Mouse (Mus musculus): ENCODE data around the gene Zfp786. TPM values are rescaled to one million over a fixed set of nuclear protein-coding genes. Genes with fewer than 3 reads are reported as not detected.

The Zfp786 gene
- polyA plus RNA-seq, 1 experiment from 2014 or later: 0.70 TPM

- Histone ChIP-seq H3K4me2 (no peak overlapping the region), H3K9ac (0 out of 2 replicates have a peak overlapping the region, but pooled peaks have one; percentile 17), H3K4me1 (replicated peaks) (peaks cover 40% of the 10 kb centered on the region), H3K4me3 (replicated peaks) (no peak overlapping the region), H3K9me3 (replicated peaks) (no peaks in the 10 kb centered on the region), H3K27me3 (no peaks in the 10 kb centered on the region), H3K36me3 (peaks cover 18% of the 10 kb centered on the region), H3K27ac (peak overlapping the region; percentile 45; the same call in 1 of the 2 replicates)
- peak; percentile 17 for DNase-seq
- 76% methylated on average over 1 of the region's 1 CpGs for WGBS (ENCODE audit: insufficient replicate concordance)
- peak; percentile 80 for ATAC-seq (ENCODE audit: low read depth)
Observed at GRCm38 (mm10) chr6:47842337-47842736, 11.7 kb upstream of the Zfp786 start.

- Histone ChIP-seq H3K36me3 (peaks cover 18% of the 10 kb centered on the region), H3K9ac (0 out of 2 replicates have a peak overlapping the region, but pooled peaks have one; percentile 17), H3K9me3 (replicated peaks) (no peaks in the 10 kb centered on the region), H3K27me3 (no peaks in the 10 kb centered on the region), H3K4me3 (replicated peaks) (no peak overlapping the region), H3K4me2 (no peak overlapping the region), H3K4me1 (replicated peaks) (peaks cover 44% of the 10 kb centered on the region), H3K27ac (peak overlapping the region; percentile 45; the same call in 1 of the 2 replicates)
- WGBS (ENCODE audit: insufficient replicate concordance): 64% methylated on average over 2 of the region's 2 CpGs
- DNase-seq (no peak), ATAC-seq (ENCODE audit: low read depth) (no peak)
Observed at GRCm38 (mm10) chr6:47841831-47842230, 11.2 kb upstream of the Zfp786 start.

- 92% methylated on average over 1 of the region's 1 CpGs for WGBS (ENCODE audit: insufficient replicate concordance)
- Histone ChIP-seq H3K4me2 (no peak overlapping the region), H3K4me1 (replicated peaks) (peaks cover 50% of the 10 kb centered on the region), H3K9me3 (replicated peaks) (no peaks in the 10 kb centered on the region), H3K27ac (no peak overlapping the region), H3K4me3 (replicated peaks) (no peak overlapping the region), H3K27me3 (no peaks in the 10 kb centered on the region), H3K9ac (no peak overlapping the region), H3K36me3 (peaks cover 18% of the 10 kb centered on the region)
- ATAC-seq (ENCODE audit: low read depth) (no peak), DNase-seq (no peak)
Observed at GRCm38 (mm10) chr6:47841077-47841476, 10.4 kb upstream of the Zfp786 start.

GRCm38 (mm10) chr6:47837630-47838029 is 7.0 kb upstream of the Zfp786 start:
- no peaks in the 10 kb centered on the region for H3K27me3 ChIP-seq
- peak overlapping the region; percentile 26; the same call in 1 of the 2 replicates for H3K4me2 ChIP-seq
- 20% methylated on average over 2 of the region's 2 CpGs for WGBS (ENCODE audit: insufficient replicate concordance)
- H3K4me3 ChIP-seq (replicated peaks): no peak overlapping the region
- ATAC-seq (ENCODE audit: low read depth) (no peak), DNase-seq (no peak)
- peak overlapping the region; percentile 10; the same call in 1 of the 2 replicates for H3K27ac ChIP-seq
- peaks cover 48% of the 10 kb centered on the region for H3K4me1 ChIP-seq (replicated peaks)
- peaks cover 7% of the 10 kb centered on the region for H3K36me3 ChIP-seq
- H3K9me3 ChIP-seq (replicated peaks): no peaks in the 10 kb centered on the region
- H3K9ac ChIP-seq: peak overlapping the region; percentile 9; the same call in 1 of the 2 replicates

GRCm38 (mm10) chr6:47835984-47836521 is 5.4 kb upstream of the Zfp786 start:
- no peaks in the 10 kb centered on the region for H3K9me3 ChIP-seq (replicated peaks)
- ATAC-seq (ENCODE audit: low read depth) (peak; percentile 71), DNase-seq (peak; percentile 53)
- H3K9ac ChIP-seq: peak overlapping the region; percentile 94
- H3K27me3 ChIP-seq: no peaks in the 10 kb centered on the region
- H3K4me2 ChIP-seq: peak overlapping the region; percentile 94
- peaks cover 38% of the 10 kb centered on the region for H3K4me1 ChIP-seq (replicated peaks)
- WGBS (ENCODE audit: insufficient replicate concordance): under 1% methylated on average over 49 of the region's 49 CpGs
- H3K27ac ChIP-seq: peak overlapping the region; percentile 88
- H3K36me3 ChIP-seq: peaks cover 4% of the 10 kb centered on the region
- H3K4me3 ChIP-seq (replicated peaks): peak overlapping the region; percentile 94

- Histone ChIP-seq H3K9me3 (replicated peaks) (no peaks in the 10 kb centered on the region), H3K4me3 (replicated peaks) (peak within 1 kb of the TSS; percentile 94), H3K27ac (peak within 1 kb of the TSS; percentile 88), H3K36me3 (peaks cover 4% of the 10 kb centered on the region), H3K4me2 (peak within 1 kb of the TSS; percentile 94), H3K9ac (peak within 1 kb of the TSS; percentile 94), H3K4me1 (replicated peaks) (peaks cover 41% of the 10 kb centered on the region), H3K27me3 (no peaks in the 10 kb centered on the region)
- DNase-seq: peak; percentile 92
- under 1% methylated on average over 52 of the region's 52 CpGs for WGBS (ENCODE audit: insufficient replicate concordance)
- peak; percentile 90 for ATAC-seq (ENCODE audit: low read depth)
Observed at GRCm38 (mm10) chr6:47835482-47835983, 4.9 kb upstream of the Zfp786 start, which contains the start of gene Zfp398. Zfp398 (plus strand) TSS chr6:47835661.

- H3K4me3 ChIP-seq (replicated peaks): no peak overlapping the region
- H3K27me3 ChIP-seq: no peaks in the 10 kb centered on the region
- H3K9ac ChIP-seq: no peak overlapping the region
- WGBS (ENCODE audit: insufficient replicate concordance): 66% methylated on average over 1 of the region's 1 CpGs
- H3K4me2 ChIP-seq: no peak overlapping the region
- peaks cover 33% of the 10 kb centered on the region for H3K4me1 ChIP-seq (replicated peaks)
- DNase-seq (no peak), ATAC-seq (ENCODE audit: low read depth) (no peak)
- H3K36me3 ChIP-seq: no peaks in the 10 kb centered on the region
- H3K9me3 ChIP-seq (replicated peaks): no peaks in the 10 kb centered on the region
- H3K27ac ChIP-seq: no peak overlapping the region
Observed at GRCm38 (mm10) chr6:47832220-47832619, 1.6 kb upstream of the Zfp786 start.

- no peak for DNase-seq
- Histone ChIP-seq H3K4me2 (no peak overlapping the region), H3K27me3 (no peaks in the 10 kb centered on the region), H3K36me3 (0 out of 2 replicates have a peak, but pooled peaks cover 4% of the 10 kb centered on the region), H3K9me3 (replicated peaks) (no peaks in the 10 kb centered on the region), H3K4me3 (replicated peaks) (no peak overlapping the region), H3K27ac (no peak overlapping the region), H3K9ac (no peak overlapping the region), H3K4me1 (replicated peaks) (peaks cover 21% of the 10 kb centered on the region)
- no peak for ATAC-seq (ENCODE audit: low read depth)
- WGBS (ENCODE audit: insufficient replicate concordance): 50% methylated on average over 1 of the region's 1 CpGs
Observed at GRCm38 (mm10) chr6:47828950-47829349, 1.7 kb downstream of the Zfp786 start.

- peaks cover 21% of the 10 kb centered on the region for H3K4me1 ChIP-seq (replicated peaks)
- no peak overlapping the region for H3K27ac ChIP-seq
- no peaks in the 10 kb centered on the region for H3K9me3 ChIP-seq (replicated peaks)
- no peaks in the 10 kb centered on the region for H3K27me3 ChIP-seq
- no peak overlapping the region for H3K9ac ChIP-seq
- 0 out of 2 replicates have a peak, but pooled peaks cover 4% of the 10 kb centered on the region for H3K36me3 ChIP-seq
- DNase-seq (no peak), ATAC-seq (ENCODE audit: low read depth) (no peak)
- WGBS (ENCODE audit: insufficient replicate concordance): 85% methylated on average over 4 of the region's 4 CpGs
- no peak overlapping the region for H3K4me2 ChIP-seq
- H3K4me3 ChIP-seq (replicated peaks): no peak overlapping the region
Observed at GRCm38 (mm10) chr6:47827462-47827861, 3.2 kb downstream of the Zfp786 start.

- H3K27me3 ChIP-seq: no peaks in the 10 kb centered on the region
- no peak overlapping the region for H3K4me3 ChIP-seq (replicated peaks)
- no peaks in the 10 kb centered on the region for H3K9me3 ChIP-seq (replicated peaks)
- peaks cover 21% of the 10 kb centered on the region for H3K36me3 ChIP-seq
- peaks cover 6% of the 10 kb centered on the region for H3K4me1 ChIP-seq (replicated peaks)
- no peak overlapping the region for H3K9ac ChIP-seq
- 56% methylated on average over 2 of the region's 2 CpGs for WGBS (ENCODE audit: insufficient replicate concordance)
- ATAC-seq (ENCODE audit: low read depth) (no peak), DNase-seq (no peak)
- no peak overlapping the region for H3K27ac ChIP-seq
- H3K4me2 ChIP-seq: no peak overlapping the region
Observed at GRCm38 (mm10) chr6:47824241-47824640, 6.4 kb downstream of the Zfp786 start.

GRCm38 (mm10) chr6:47821776-47822175 is 8.9 kb downstream of the Zfp786 start:
- Histone ChIP-seq H3K27ac (no peak overlapping the region), H3K4me3 (replicated peaks) (no peak overlapping the region), H3K9me3 (replicated peaks) (no peaks in the 10 kb centered on the region), H3K27me3 (no peaks in the 10 kb centered on the region), H3K9ac (no peak overlapping the region), H3K36me3 (peaks cover 21% of the 10 kb centered on the region), H3K4me1 (replicated peaks) (no peaks in the 10 kb centered on the region), H3K4me2 (no peak overlapping the region)
- DNase-seq (no peak), ATAC-seq (ENCODE audit: low read depth) (no peak)
- WGBS (ENCODE audit: insufficient replicate concordance): 80% methylated on average over 6 of the region's 6 CpGs

GRCm38 (mm10) chr6:47821236-47821635 is 9.4 kb downstream of the Zfp786 start:
- Histone ChIP-seq H3K4me2 (no peak overlapping the region), H3K4me1 (replicated peaks) (no peaks in the 10 kb centered on the region), H3K36me3 (peaks cover 21% of the 10 kb centered on the region), H3K9me3 (replicated peaks) (no peaks in the 10 kb centered on the region), H3K4me3 (replicated peaks) (no peak overlapping the region), H3K27me3 (no peaks in the 10 kb centered on the region), H3K9ac (no peak overlapping the region), H3K27ac (no peak overlapping the region)
- ATAC-seq (ENCODE audit: low read depth) (no peak), DNase-seq (no peak)
- 82% methylated on average over 5 of the region's 5 CpGs for WGBS (ENCODE audit: insufficient replicate concordance)
